Mouse (Mus musculus) spleen, adult 2 months (tissue): ENCODE measurements around the gene Slc29a1.

Experiments
- CTCF ChIP-seq: fragments of 200-500 bp; IDR thresholded peaks from 2 replicates; pipeline ENCODE4 v1.5.1; 2011; ENCODE audit warnings: mild to moderate bottlenecking, inconsistent platforms; ENCODE audit not compliant: insufficient read depth, insufficient read length, insufficient replicate concordance; ENCODE audit errors: extremely low read depth
- POLR2A ChIP-seq: fragments of 200-500 bp; IDR thresholded peaks from 2 replicates; pipeline ENCODE4 v1.6.1; 2011; ENCODE audit warnings: low read depth, low read length, inconsistent platforms

DNA sequence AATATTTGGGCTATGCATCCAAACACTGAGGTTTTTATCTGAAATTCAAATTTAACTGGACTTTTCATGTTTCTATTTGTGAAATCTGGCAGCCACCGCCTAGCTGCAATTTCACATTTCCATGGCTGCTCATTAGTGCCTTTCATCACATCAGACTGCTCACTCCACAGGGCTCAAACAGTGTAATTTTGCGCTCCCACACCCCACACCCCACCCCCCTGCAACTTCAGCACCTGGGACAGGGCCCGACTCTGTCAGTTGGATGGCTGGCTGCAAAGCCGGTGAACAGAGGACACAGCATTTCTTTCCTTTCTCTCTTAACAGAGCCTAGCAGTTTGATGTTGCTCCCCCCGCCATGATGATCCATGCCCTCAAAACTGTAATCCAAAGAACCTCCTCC is 63.1 kb downstream of the Slc29a1 start:
- TF ChIP-seq POLR2A (no peak), CTCF (no peak)
